In the genomic region with DNA sequence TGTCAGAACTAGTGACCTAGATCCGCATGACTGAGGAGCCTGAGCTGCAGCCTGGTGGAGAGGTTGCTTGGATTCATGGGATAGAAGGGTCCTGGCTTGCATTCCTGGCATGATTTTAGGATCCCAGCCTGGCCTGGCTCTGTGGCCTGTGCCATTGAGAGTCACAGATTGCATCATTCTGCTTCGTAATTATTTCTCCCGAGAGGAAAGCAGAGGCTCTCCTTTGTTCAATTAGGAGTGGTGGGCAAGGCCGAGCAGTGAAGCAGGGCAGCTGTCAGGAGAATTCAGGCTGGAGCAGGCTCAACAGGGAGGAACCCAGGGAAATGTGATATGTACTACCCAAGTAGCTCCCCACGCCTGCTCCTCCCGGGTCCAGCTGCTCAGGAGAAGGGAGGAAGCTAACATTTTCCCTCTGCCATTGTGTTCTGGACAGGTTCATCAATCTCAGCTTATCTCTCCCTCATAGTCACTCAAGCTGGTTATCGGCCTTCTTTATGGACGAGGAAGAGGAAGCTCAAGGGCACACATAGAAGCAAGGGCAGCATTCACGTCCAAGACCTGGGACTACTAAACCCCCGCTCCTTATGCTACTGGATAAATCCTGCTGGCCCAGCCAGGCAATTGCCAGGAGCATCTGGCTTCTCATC, we compare ENCODE assay signal across 8 mouse cellular contexts.
A peak's percentile ranks its signal among the peaks of the same experiment; 100 is the strongest.
DNase-seq lines count a peak whose midpoint lies in the region; ATAC-seq and TF ChIP-seq lines count a peak whose summit lies in the region.

No protein-coding gene starts in this region.

- H3K4me1 ChIP-seq in embryonic facial prominence, embryonic 11.5 days (ENCODE audit: control insufficient read depth, insufficient read depth, low read length): no peaks in the 10 kb centered on the region; the same call in 1 of the 2 replicates
- peaks cover 41% of the 10 kb centered on the region for H3K4me1 ChIP-seq in heart, postnatal 0 days (ENCODE audit: control insufficient read depth, insufficient read depth)
- peaks cover 11% of the 10 kb centered on the region for H3K4me1 ChIP-seq in midbrain, embryonic 14.5 days (ENCODE audit: control insufficient read depth, insufficient read depth, low read length)

- no peak overlapping the region for H3K27ac ChIP-seq in embryonic facial prominence, embryonic 11.5 days (replicated peaks; ENCODE audit: low read depth, low read length)
- H3K27ac ChIP-seq in heart, postnatal 0 days (ENCODE audit: low read depth): peak overlapping the region; percentile 68
- no peak overlapping the region for H3K27ac ChIP-seq in midbrain, embryonic 14.5 days (replicated peaks; ENCODE audit: low read depth, low read length)

- TF ChIP-seq EP300 in heart, postnatal 0 days (IDR thresholded peaks at IDR 0.05; ENCODE audit: low read depth): no peak

- no peaks in the 10 kb centered on the region for H3K27me3 ChIP-seq in embryonic facial prominence, embryonic 11.5 days (ENCODE audit: control insufficient read depth, insufficient read depth, low read length)
- H3K27me3 ChIP-seq in heart, postnatal 0 days (ENCODE audit: control insufficient read depth, insufficient read depth, low read length): no peaks in the 10 kb centered on the region
- no peaks in the 10 kb centered on the region for H3K27me3 ChIP-seq in midbrain, embryonic 14.5 days (ENCODE audit: control insufficient read depth, insufficient read depth, low read length)

- no peak overlapping the region for H3K4me3 ChIP-seq in embryonic facial prominence, embryonic 11.5 days (ENCODE audit: low read depth, low read length)
- no peak overlapping the region for H3K4me3 ChIP-seq in heart, postnatal 0 days (ENCODE audit: low read depth, low read length)
- H3K4me3 ChIP-seq in midbrain, embryonic 14.5 days (replicated peaks; ENCODE audit: low read depth, low read length): no peak overlapping the region

- H3K36me3 ChIP-seq in embryonic facial prominence, embryonic 11.5 days (replicated peaks; ENCODE audit: control insufficient read depth, insufficient read depth, low read depth, low read length): no peaks in the 10 kb centered on the region
- no peaks in the 10 kb centered on the region for H3K36me3 ChIP-seq in heart, postnatal 0 days (replicated peaks; ENCODE audit: control insufficient read depth, insufficient read depth, low read length)
- H3K36me3 ChIP-seq in midbrain, embryonic 14.5 days (ENCODE audit: control insufficient read depth, insufficient read depth, low read length): no peaks in the 10 kb centered on the region

- H3K4me2 ChIP-seq in embryonic facial prominence, embryonic 11.5 days (ENCODE audit: low read depth, low read length): no peak overlapping the region
- no peak overlapping the region for H3K4me2 ChIP-seq in heart, postnatal 0 days (ENCODE audit: low read depth, low read length)
- no peak overlapping the region for H3K4me2 ChIP-seq in midbrain, embryonic 14.5 days (ENCODE audit: low read length)

- peak; percentile 96 for DNase-seq in heart, adult 11 months
- no peak for DNase-seq in heart, adult 8-10 months (ENCODE audit: low spot score)
- DNase-seq in embryonic facial prominence, embryonic 11.5 days (ENCODE audit: low spot score): peak; percentile 39
- no peak for DNase-seq in heart, postnatal 0 days (ENCODE audit: low spot score)
- DNase-seq in kidney, postnatal 14 days: peak; percentile 56
- peak; percentile 34 for DNase-seq in midbrain, embryonic 14.5 days
- no peak for DNase-seq in c-Kit-positive CD71-positive TER-119-positive erythroid progenitor cells, embryonic 14.5 days (ENCODE audit: low spot score)

- ATAC-seq in embryonic facial prominence, embryonic 11.5 days (replicated peaks; ENCODE audit: insufficient number of reproducible peaks, low FRiP score, low TSS enrichment, low read depth): peak; percentile 81
- 0 out of 2 replicates have a peak, but pooled peaks have one; percentile 25 for ATAC-seq in heart, postnatal 0 days (ENCODE audit: insufficient read depth, low read depth)
- peak; percentile 35; the same call in 1 of the 2 replicates for ATAC-seq in midbrain, embryonic 14.5 days (ENCODE audit: low FRiP score, low TSS enrichment)
- ATAC-seq in megakaryocyte progenitor cell, adult 5-6 weeks (replicated peaks; ENCODE audit: poor library complexity): no peak

- H3K9ac ChIP-seq in embryonic facial prominence, embryonic 11.5 days (replicated peaks; ENCODE audit: low read length): no peak overlapping the region
- H3K9ac ChIP-seq in heart, postnatal 0 days (replicated peaks; ENCODE audit: low read depth, low read length): no peak overlapping the region
- H3K9ac ChIP-seq in midbrain, embryonic 14.5 days (replicated peaks; ENCODE audit: low read length): no peak overlapping the region

- no peak for TF ChIP-seq CTCF in heart, postnatal 0 days (IDR thresholded peaks at IDR 0.05; ENCODE audit: low read depth)

- 31% methylated on average over 10 of the region's 10 CpGs for WGBS in embryonic facial prominence, embryonic 11.5 days
- WGBS in heart, postnatal 0 days: 18% methylated on average over 10 of the region's 10 CpGs
- 33% methylated on average over 10 of the region's 10 CpGs for WGBS in midbrain, embryonic 14.5 days

- H3K9me3 ChIP-seq in embryonic facial prominence, embryonic 11.5 days (replicated peaks; ENCODE audit: control insufficient read depth, low read length): no peaks in the 10 kb centered on the region
- no peaks in the 10 kb centered on the region for H3K9me3 ChIP-seq in heart, postnatal 0 days (replicated peaks; ENCODE audit: control insufficient read depth, low read length)
- H3K9me3 ChIP-seq in midbrain, embryonic 14.5 days (ENCODE audit: control insufficient read depth, low read length): no peaks in the 10 kb centered on the region

Comparison
In these comparisons a context has a peak if more than half of its experiments do, and no peak if none do; other contexts are left out.
1. DNase-seq: peak in heart, adult 11 months (single experiment), embryonic facial prominence, embryonic 11.5 days (single experiment), kidney, postnatal 14 days (single experiment) and midbrain, embryonic 14.5 days (single experiment); none in heart, adult 8-10 months (single experiment), heart, postnatal 0 days (single experiment) and c-Kit-positive CD71-positive TER-119-positive erythroid progenitor cells, embryonic 14.5 days (single experiment).